Mouse (Mus musculus): Measurements from ENCODE around the gene Hipk4.
"Not testable (repeated sequence)": the region's sequence is repeated elsewhere in the genome, so short reads cannot be mapped to it uniquely, and the experiment has no call there.

The Hipk4 gene

GRCm38 (mm10) chr7:27494659-27495367 is 28.3 kb upstream of the Hipk4 start:
- DNase-seq (ENCODE audit: low spot score) = not testable (repeated sequence)

DNA sequence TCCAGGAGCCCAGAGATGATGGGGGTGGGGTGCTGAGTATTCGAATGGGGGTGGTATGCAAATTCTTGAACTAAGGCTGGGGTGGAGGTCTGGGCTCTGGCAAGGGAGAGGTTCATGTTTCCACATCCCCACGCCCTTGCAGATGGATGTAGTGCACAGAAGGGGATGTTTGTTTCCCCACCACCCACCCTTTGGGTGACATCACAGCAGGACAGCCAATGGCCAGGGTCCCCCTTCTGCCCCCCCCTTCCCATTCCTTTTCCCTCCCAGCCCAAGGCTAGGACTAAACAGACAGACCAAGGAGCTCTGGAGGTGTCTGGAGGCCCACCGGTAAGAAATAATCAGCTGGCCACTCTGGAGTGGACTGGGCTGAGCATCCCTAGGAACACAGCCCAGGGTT is 24.0 kb upstream of the Hipk4 start, which contains the start of gene Prx:
Gene Prx, plus strand, starts transcription at position 289 of the 400 bp plus-strand sequence.
- DNase-seq (ENCODE audit: low spot score) = no peak

GRCm38 (mm10) chr7:27501620-27502019 is 21.4 kb upstream of the Hipk4 start:
- DNase-seq (ENCODE audit: low spot score) = no peak

- no peak for DNase-seq (ENCODE audit: low spot score)
Observed at GRCm38 (mm10) chr7:27506765-27507370, 16.2 kb upstream of the Hipk4 start.

DNA sequence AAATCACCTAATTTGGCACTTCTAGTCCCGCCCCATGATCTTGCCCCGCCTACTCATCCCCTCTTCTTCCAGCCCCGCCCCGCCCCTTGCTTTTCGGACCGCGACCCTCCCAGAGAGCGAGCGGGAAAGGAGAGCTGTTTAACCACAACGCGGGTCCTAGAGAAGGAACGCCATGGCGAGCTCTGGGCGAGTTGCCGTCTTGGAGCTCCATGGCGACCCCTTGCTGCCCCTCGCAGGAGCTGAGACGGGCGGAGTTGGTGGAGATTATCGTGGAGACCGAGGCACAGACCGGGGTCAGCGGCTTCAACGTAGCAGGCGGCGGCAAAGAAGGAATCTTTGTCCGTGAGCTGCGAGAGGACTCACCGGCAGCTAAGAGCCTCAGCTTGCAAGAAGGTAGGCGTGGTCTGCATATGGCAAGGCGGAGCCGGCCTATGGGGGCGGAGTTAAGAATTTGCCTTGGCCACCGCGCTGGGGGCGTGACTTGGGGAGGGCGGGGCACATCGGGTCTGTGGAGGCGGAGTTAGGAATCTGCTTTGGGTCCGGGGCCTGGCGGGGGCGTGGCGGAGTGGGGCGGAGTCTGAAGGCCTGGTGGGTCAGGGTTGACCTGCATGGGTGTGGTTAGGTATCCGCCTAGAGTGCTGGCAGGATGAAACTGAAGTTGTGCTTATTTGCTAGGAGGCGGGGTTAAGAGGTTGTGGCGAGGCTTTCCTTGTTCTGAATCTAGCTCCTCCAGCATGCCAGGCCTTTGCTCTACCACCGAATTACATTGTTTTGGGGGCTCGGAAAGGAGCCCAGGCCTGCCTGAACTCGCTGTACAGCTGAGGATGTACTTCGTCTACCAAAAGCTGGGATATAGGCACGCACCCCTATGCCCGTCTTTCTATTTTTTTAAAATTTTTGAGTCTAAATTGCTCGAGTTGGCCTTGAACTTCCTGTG is 15.1 kb upstream of the Hipk4 start:
- peak; percentile 97 for DNase-seq (ENCODE audit: low spot score)

DNA sequence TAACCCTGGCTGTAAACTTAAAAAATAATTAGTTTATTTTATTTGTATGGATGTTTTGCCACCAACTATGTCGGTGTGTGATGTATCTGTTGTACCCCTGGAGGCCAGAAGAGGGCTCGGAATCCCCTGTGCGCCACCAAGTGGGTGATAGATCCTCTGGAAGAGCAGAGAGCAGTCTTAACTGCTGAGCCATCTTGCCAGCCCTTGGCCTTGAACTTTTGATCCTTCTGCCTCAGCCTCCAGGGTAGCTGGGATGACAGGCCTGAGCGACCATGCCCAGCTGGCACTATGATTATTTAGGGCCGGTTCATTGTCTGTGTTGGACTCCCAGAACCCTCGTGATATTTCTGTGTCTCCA is 14.4 kb upstream of the Hipk4 start:
- DNase-seq (ENCODE audit: low spot score) = no peak

DNA sequence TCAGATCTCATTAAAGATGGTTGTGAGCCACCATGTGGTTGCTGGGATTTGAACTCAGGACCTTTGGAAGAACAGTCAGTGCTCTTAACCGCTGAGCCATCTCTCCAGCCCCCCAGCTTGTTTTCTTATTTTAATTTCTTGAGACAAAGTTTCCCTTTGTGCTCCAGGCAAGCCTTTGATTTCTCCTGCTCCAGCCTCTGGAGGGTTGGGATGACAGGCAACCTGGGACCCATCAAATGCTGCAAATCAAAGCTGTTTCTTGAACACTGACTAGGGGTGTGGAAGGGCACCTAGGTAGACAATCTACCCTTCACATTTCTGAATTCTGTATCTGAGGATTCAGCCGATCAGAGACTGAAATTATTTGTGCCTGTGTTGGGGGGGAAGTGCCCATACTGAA is 12.3 kb upstream of the Hipk4 start:
- no peak for DNase-seq (ENCODE audit: low spot score)

- no peak for DNase-seq (ENCODE audit: low spot score)
Observed at GRCm38 (mm10) chr7:27514961-27515360, 8.1 kb upstream of the Hipk4 start.

DNA sequence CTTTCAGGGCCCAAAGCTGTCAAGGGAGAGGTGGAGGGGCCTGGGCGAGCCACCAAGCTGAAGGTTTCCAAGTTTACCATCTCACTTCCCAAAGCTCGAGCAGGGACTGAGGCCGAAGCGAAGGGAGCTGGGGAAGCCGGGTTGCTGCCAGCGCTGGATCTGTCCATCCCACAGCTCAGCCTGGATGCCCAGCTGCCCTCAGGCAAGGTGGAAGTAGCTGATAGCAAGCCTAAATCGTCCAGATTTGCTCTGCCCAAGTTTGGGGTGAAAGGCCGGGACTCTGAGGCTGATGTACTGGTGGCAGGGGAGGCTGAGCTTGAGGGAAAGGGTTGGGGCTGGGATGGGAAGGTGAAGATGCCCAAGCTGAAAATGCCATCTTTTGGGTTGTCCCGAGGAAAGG is 4.8 kb upstream of the Hipk4 start:
- no peak for DNase-seq (ENCODE audit: low spot score)

DNA sequence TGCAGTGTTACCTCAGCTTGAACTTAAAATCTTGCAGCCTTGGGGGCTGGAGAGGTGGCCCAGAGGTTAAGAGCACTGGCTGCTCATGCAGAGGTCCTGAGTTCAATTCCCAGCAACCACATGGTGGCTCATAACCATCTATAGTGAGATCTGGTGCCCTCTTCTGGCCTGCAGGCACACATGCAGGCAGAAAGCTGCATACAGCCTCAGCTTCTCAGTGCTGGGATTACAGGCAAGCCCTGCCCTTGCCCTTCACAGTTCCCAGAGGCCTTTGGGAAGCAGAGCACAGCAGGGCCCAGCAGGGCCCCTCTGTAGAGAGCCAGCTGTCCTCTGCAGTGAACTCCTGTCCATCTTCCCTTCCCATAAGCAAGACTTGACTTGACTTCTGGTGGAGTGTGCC is 3.0 kb upstream of the Hipk4 start:
- DNase-seq (ENCODE audit: low spot score) = no peak

DNA sequence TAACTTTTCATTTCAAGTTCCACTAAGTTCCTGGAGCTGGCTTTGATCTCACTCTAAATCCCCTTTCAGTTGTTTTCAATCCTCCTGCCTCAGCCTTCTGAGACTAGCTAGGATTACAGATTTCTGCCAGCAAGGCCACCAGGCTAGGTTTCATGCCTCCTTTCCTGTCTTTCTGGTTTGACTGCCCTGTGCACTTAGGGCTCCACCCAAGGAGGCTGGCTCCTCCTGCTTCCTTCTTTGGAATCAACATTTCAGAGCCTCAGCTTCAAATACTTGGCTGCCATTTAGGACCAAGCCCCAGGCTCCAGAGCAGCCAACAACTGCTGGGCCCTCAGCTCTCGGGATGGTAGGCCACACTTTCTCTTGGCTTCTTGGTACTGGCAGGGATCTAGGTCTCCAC is 2.5 kb upstream of the Hipk4 start:
- no peak for DNase-seq (ENCODE audit: low spot score)

DNA sequence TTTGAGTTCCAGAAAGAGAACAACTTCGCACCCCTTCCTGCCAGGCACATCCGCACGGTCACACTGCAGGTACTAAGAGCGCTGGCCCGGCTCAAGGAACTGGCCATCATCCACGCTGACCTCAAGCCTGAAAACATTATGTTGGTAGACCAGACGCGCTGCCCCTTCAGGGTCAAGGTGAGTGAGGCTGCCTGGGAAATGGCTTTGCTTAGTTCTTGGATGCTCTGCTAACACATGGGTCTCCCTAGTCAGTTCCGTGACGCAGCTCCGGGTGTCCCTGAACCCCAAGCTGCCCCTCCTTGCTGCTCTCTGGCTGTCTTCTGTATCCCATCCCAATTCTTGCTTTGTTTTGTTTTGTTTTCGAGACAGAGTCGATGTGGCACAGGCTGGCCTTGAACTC is 738 bp downstream of the Hipk4 start:
- DNase-seq (ENCODE audit: low spot score) = no peak

- peak; percentile 41 for DNase-seq (ENCODE audit: low spot score)
Observed at GRCm38 (mm10) chr7:27526039-27526827, 3.2 kb downstream of the Hipk4 start.

- no peak for DNase-seq (ENCODE audit: low spot score)
Observed at GRCm38 (mm10) chr7:27529070-27529469, 6.0 kb downstream of the Hipk4 start.

- no peak for DNase-seq (ENCODE audit: low spot score)
Observed at GRCm38 (mm10) chr7:27530937-27531336, 7.9 kb downstream of the Hipk4 start.

DNA sequence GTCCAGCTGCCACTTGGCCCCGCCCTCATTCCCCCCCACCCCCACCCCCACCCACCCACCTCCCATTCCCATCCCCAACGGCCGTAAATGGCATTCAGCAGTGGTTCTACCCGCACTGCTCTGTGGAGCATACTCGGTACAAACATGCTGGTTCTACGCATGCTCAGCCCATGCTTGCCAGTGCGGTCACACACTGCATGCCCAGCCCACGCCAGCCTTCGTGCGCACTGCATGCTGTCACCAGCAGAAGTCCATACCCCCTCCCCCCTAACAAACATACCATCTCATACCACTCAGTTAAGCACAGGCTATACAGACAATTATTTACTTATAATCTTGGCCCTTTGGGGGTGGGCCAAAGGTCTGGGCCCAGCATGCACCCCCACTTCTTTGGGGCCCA is 8.6 kb downstream of the Hipk4 start:
- no peak for DNase-seq (ENCODE audit: low spot score)

- DNase-seq (ENCODE audit: low spot score) = no peak
Observed at GRCm38 (mm10) chr7:27532480-27533050, 9.5 kb downstream of the Hipk4 start.

- no peak for DNase-seq (ENCODE audit: low spot score)
Observed at GRCm38 (mm10) chr7:27535386-27535785, 12.3 kb downstream of the Hipk4 start.

- DNase-seq (ENCODE audit: low spot score) = no peak
Observed at GRCm38 (mm10) chr7:27536618-27537017, 13.6 kb downstream of the Hipk4 start.

DNA sequence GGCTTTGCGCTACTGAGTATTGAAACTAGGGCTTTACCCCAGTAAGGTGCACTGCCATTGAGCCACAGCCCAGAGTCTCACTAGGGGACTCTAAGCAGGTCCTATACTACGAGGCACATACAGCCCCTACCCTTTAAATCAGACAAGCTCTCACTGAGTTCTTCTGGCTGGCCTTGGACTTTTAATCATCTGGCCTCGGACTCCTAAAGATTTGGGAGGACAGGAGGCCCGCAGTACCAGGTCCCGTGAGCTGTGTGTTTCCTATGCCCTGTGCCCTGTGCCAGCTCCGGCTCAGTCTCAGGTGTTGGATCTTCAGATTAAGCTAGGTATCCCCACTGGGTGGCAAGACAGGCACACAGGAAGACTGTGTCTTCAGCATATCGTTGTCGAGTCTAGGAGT is 14.9 kb downstream of the Hipk4 start:
- DNase-seq (ENCODE audit: low spot score) = no peak

GRCm38 (mm10) chr7:27538797-27539196 is 15.7 kb downstream of the Hipk4 start:
- DNase-seq (ENCODE audit: low spot score) = no peak

- no peak for DNase-seq (ENCODE audit: low spot score)
Observed at GRCm38 (mm10) chr7:27540521-27540920, 17.5 kb downstream of the Hipk4 start.
